Mouse (Mus musculus) urinary bladder, postnatal 4 days (tissue): Measurements from ENCODE around the gene Npat.

Experiments used
- DNase-seq, 2 experiments: peaks; one replicate each; pipeline ENCODE4 v3.0.0; 2021 to 2022; ENCODE audit warnings: low spot score in 2 of 2

Gene Npat

GRCm38 (mm10) chr9:53609968-53610781 lies 73.3 kb downstream of the Npat start, which contains the start of gene Acat1:
TSS of gene Acat1 (minus strand) at chr9:53610382.
- peak; percentile 94 to 97 for DNase-seq

- no peak for DNase-seq
Measured at GRCm38 (mm10) chr9:53614286-53614685, 77.4 kb downstream of the Npat start.

GRCm38 (mm10) chr9:53615246-53615645 lies 78.4 kb downstream of the Npat start:
- DNase-seq: no peak
